Mouse (Mus musculus): ENCODE data around the gene Fmr1.

DNA sequence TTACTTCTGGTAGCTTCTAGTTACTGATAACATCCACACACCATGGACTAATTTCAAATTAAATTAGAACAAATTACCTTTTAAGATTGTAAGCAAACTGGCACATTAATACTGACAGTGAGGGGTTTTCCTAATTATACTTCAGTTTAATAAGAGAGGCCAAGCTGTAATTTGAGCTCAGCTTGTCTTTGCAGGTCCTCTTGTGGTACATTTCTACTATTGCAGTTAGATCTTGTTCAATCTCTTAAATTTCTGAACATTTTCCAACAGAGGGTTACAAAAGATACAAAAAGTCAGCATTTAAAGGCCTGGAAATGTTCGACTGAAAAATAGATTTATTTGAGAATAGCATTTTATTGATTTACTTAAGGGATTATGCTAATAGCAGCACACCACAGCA, 36.7 kb upstream of the Fmr1 start:
- TF ChIP-seq CTCF (IDR thresholded peaks at IDR 0.05; ENCODE audit: extremely low read depth, insufficient read length, insufficient replicate concordance, low read depth, low read length) (no peak), POLR2A (IDR thresholded peaks at IDR 0.05; ENCODE audit: low read depth, low read length) (no peak)

Measured in small intestine, adult 2 months (tissue).